Mouse (Mus musculus): ENCODE results near the gene Tgfb3. TPM values are rescaled to one million over a fixed set of nuclear protein-coding genes. Genes with fewer than 3 reads are reported as not detected.
A peak's percentile ranks its signal among the peaks of the same experiment; 100 is the strongest.

The Tgfb3 gene
- polyA plus RNA-seq, 1 experiment = 2.6 TPM

GRCm38 (mm10) chr12:86037235-86037921, 41.5 kb downstream of the Tgfb3 start:
- TF ChIP-seq CTCF (conservative IDR thresholded peaks at IDR 0.05; ENCODE audit: insufficient read depth, insufficient read length, low read depth, low read length) = no peak
- no peak for TF ChIP-seq POLR2A (IDR thresholded peaks at IDR 0.05; ENCODE audit: low read depth, low read length)
- Histone ChIP-seq H3K27ac (ENCODE audit: insufficient read depth, low read depth, low read length) (no peak overlapping the region), H3K4me1 (ENCODE audit: control insufficient read depth, insufficient read depth, low read length) (no peaks in the 10 kb centered on the region), H3K27me3 (replicated peaks; ENCODE audit: control insufficient read depth, insufficient read depth, low read length) (no peaks in the 10 kb centered on the region), H3K4me3 (ENCODE audit: insufficient read depth, low read depth, low read length) (no peak overlapping the region), H3K36me3 (ENCODE audit: control insufficient read depth, insufficient read depth, low read length) (no peaks in the 10 kb centered on the region)
- 56% methylated on average over 12 of the region's 12 CpGs for WGBS
- no peak for DNase-seq

- H3K4me3 ChIP-seq (ENCODE audit: insufficient read depth, low read depth, low read length) = no peak overlapping the region
- DNase-seq = no peak
- no peak overlapping the region for H3K27ac ChIP-seq (ENCODE audit: insufficient read depth, low read depth, low read length)
- WGBS = 80% methylated on average over 9 of the region's 9 CpGs
- no peaks in the 10 kb centered on the region for H3K27me3 ChIP-seq (replicated peaks; ENCODE audit: control insufficient read depth, insufficient read depth, low read length)
- no peaks in the 10 kb centered on the region for H3K4me1 ChIP-seq (ENCODE audit: control insufficient read depth, insufficient read depth, low read length)
- TF ChIP-seq POLR2A (IDR thresholded peaks at IDR 0.05; ENCODE audit: low read depth, low read length) = no peak
- TF ChIP-seq CTCF (conservative IDR thresholded peaks at IDR 0.05; ENCODE audit: insufficient read depth, insufficient read length, low read depth, low read length) = no peak
- no peaks in the 10 kb centered on the region for H3K36me3 ChIP-seq (ENCODE audit: control insufficient read depth, insufficient read depth, low read length)
Observed at GRCm38 (mm10) chr12:86036368-86037166, 42.3 kb downstream of the Tgfb3 start.

- TF ChIP-seq POLR2A (IDR thresholded peaks at IDR 0.05; ENCODE audit: low read depth, low read length) = no peak
- no peak for TF ChIP-seq CTCF (conservative IDR thresholded peaks at IDR 0.05; ENCODE audit: insufficient read depth, insufficient read length, low read depth, low read length)
- no peaks in the 10 kb centered on the region for H3K36me3 ChIP-seq (ENCODE audit: control insufficient read depth, insufficient read depth, low read length)
- no peak overlapping the region for H3K4me3 ChIP-seq (ENCODE audit: insufficient read depth, low read depth, low read length)
- no peak for DNase-seq
- no peaks in the 10 kb centered on the region for H3K4me1 ChIP-seq (ENCODE audit: control insufficient read depth, insufficient read depth, low read length)
- no peaks in the 10 kb centered on the region for H3K27me3 ChIP-seq (replicated peaks; ENCODE audit: control insufficient read depth, insufficient read depth, low read length)
- H3K27ac ChIP-seq (ENCODE audit: insufficient read depth, low read depth, low read length) = no peak overlapping the region
Observed at GRCm38 (mm10) chr12:86035586-86035985, 43.3 kb downstream of the Tgfb3 start.

GRCm38 (mm10) chr12:86030932-86031331, 47.9 kb downstream of the Tgfb3 start:
- no peak overlapping the region for H3K4me3 ChIP-seq (ENCODE audit: insufficient read depth, low read depth, low read length)
- no peak for DNase-seq
- H3K27me3 ChIP-seq (replicated peaks; ENCODE audit: control insufficient read depth, insufficient read depth, low read length) = no peaks in the 10 kb centered on the region
- no peak overlapping the region for H3K27ac ChIP-seq (ENCODE audit: insufficient read depth, low read depth, low read length)
- H3K36me3 ChIP-seq (ENCODE audit: control insufficient read depth, insufficient read depth, low read length) = no peaks in the 10 kb centered on the region
- TF ChIP-seq POLR2A (IDR thresholded peaks at IDR 0.05; ENCODE audit: low read depth, low read length) = no peak
- no peak for TF ChIP-seq CTCF (conservative IDR thresholded peaks at IDR 0.05; ENCODE audit: insufficient read depth, insufficient read length, low read depth, low read length)
- no peaks in the 10 kb centered on the region for H3K4me1 ChIP-seq (ENCODE audit: control insufficient read depth, insufficient read depth, low read length)
- WGBS = 86% methylated on average over 5 of the region's 5 CpGs

- TF ChIP-seq POLR2A (IDR thresholded peaks at IDR 0.05; ENCODE audit: low read depth, low read length) (no peak), CTCF (conservative IDR thresholded peaks at IDR 0.05; ENCODE audit: insufficient read depth, insufficient read length, low read depth, low read length) (no peak)
- Histone ChIP-seq H3K27ac (ENCODE audit: insufficient read depth, low read depth, low read length) (no peak overlapping the region), H3K36me3 (ENCODE audit: control insufficient read depth, insufficient read depth, low read length) (no peaks in the 10 kb centered on the region), H3K4me3 (ENCODE audit: insufficient read depth, low read depth, low read length) (no peak overlapping the region), H3K4me1 (ENCODE audit: control insufficient read depth, insufficient read depth, low read length) (no peaks in the 10 kb centered on the region), H3K27me3 (replicated peaks; ENCODE audit: control insufficient read depth, insufficient read depth, low read length) (no peaks in the 10 kb centered on the region)
- 68% methylated on average over 1 of the region's 1 CpGs for WGBS
- no peak for DNase-seq
Observed at GRCm38 (mm10) chr12:86027747-86028146, 51.1 kb downstream of the Tgfb3 start.

GRCm38 (mm10) chr12:86027000-86027399, 51.8 kb downstream of the Tgfb3 start:
- DNase-seq = peak; percentile 9
- TF ChIP-seq POLR2A (IDR thresholded peaks at IDR 0.05; ENCODE audit: low read depth, low read length) (no peak), CTCF (conservative IDR thresholded peaks at IDR 0.05; ENCODE audit: insufficient read depth, insufficient read length, low read depth, low read length) (no peak)
- Histone ChIP-seq H3K36me3 (ENCODE audit: control insufficient read depth, insufficient read depth, low read length) (no peaks in the 10 kb centered on the region), H3K4me1 (ENCODE audit: control insufficient read depth, insufficient read depth, low read length) (no peaks in the 10 kb centered on the region), H3K4me3 (ENCODE audit: insufficient read depth, low read depth, low read length) (no peak overlapping the region), H3K27me3 (replicated peaks; ENCODE audit: control insufficient read depth, insufficient read depth, low read length) (no peaks in the 10 kb centered on the region), H3K27ac (ENCODE audit: insufficient read depth, low read depth, low read length) (no peak overlapping the region)
- 68% methylated on average over 5 of the region's 5 CpGs for WGBS

GRCm38 (mm10) chr12:86025480-86025879, 53.4 kb downstream of the Tgfb3 start:
- DNase-seq = no peak
- TF ChIP-seq CTCF (conservative IDR thresholded peaks at IDR 0.05; ENCODE audit: insufficient read depth, insufficient read length, low read depth, low read length) (no peak), POLR2A (IDR thresholded peaks at IDR 0.05; ENCODE audit: low read depth, low read length) (no peak)
- Histone ChIP-seq H3K27me3 (replicated peaks; ENCODE audit: control insufficient read depth, insufficient read depth, low read length) (no peaks in the 10 kb centered on the region), H3K27ac (ENCODE audit: insufficient read depth, low read depth, low read length) (no peak overlapping the region), H3K36me3 (ENCODE audit: control insufficient read depth, insufficient read depth, low read length) (no peaks in the 10 kb centered on the region), H3K4me1 (ENCODE audit: control insufficient read depth, insufficient read depth, low read length) (no peaks in the 10 kb centered on the region), H3K4me3 (ENCODE audit: insufficient read depth, low read depth, low read length) (no peak overlapping the region)
- 93% methylated on average over 6 of the region's 6 CpGs for WGBS
